Mouse (Mus musculus): ENCODE data around the gene Ascl5. TPM values are rescaled to one million over a fixed set of nuclear protein-coding genes. Genes with fewer than 3 reads are reported as not detected.

The Ascl5 gene
- polyA plus RNA-seq, 1 experiment = not detected

DNA sequence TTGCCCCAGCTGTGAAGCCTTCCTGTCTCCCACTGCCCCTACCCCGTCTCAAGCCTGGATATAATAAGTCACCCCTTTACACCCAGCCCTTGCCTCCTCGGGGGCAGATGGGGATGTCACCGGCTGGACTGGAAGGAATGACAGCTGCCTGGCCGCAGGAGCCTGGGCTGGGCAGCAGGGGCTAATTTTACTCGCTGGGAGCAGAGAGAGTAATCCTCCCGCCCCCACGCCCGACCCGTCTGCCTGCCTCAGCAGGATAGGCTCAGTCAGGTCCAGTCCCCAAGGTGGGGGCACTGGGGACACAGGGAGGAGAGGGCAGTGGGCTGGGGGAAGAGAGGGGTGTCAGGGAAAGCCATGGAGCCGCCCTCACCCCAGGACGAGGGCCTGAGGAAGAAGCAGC, 1.9 kb downstream of the Ascl5 start, which contains the start of gene Cacna1s:
Gene Cacna1s (plus strand): TSS at position 204 of the 400 bp plus-strand sequence.
- no peaks in the 10 kb centered on the region; the same call in 1 of the 2 replicates for H3K4me1 ChIP-seq (ENCODE audit: control insufficient read depth, insufficient read depth, low read length)
- H3K27ac ChIP-seq (ENCODE audit: insufficient read depth, low read length) = no peak within 1 kb of the TSS
- H3K27me3 ChIP-seq (ENCODE audit: control insufficient read depth, insufficient read depth, low read length) = no peaks in the 10 kb centered on the region
- TF ChIP-seq CTCF (IDR thresholded peaks at IDR 0.05; ENCODE audit: borderline replicate concordance, insufficient read depth, low read depth, low read length) (no peak), POLR2A (IDR thresholded peaks at IDR 0.05; ENCODE audit: borderline replicate concordance, insufficient read depth, low read length) (no peak)
- no peak within 1 kb of the TSS for H3K4me3 ChIP-seq (replicated peaks; ENCODE audit: insufficient read depth, low read depth, low read length)
- DNase-seq = no peak
- 48% methylated on average over 11 of the region's 11 CpGs for WGBS

DNA sequence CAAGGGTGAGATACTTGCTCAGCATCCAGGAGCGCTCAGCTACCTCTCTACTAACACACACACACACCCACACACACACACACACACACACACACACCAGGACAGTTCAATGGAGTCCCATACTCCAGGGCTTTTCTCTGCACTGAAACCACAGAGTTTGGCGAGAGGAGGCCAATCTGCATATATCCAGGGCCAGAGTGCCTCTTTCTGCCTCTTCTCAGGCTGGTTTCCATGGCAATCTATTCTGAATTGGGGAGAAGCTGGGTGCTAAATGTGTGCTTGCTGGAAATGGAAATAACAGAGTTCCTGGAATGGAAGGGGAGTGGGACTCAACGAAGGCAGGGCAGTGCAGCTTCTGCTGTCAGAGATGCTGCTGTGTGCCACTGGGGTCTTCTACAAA, 5.2 kb downstream of the Ascl5 start:
- 77% methylated on average over 3 of the region's 3 CpGs for WGBS
- no peak for DNase-seq
- TF ChIP-seq POLR2A (IDR thresholded peaks at IDR 0.05; ENCODE audit: borderline replicate concordance, insufficient read depth, low read length) (no peak), CTCF (IDR thresholded peaks at IDR 0.05; ENCODE audit: borderline replicate concordance, insufficient read depth, low read depth, low read length) (no peak)
- H3K4me3 ChIP-seq (replicated peaks; ENCODE audit: insufficient read depth, low read depth, low read length) = no peak overlapping the region
- peaks cover 10% of the 10 kb centered on the region for H3K4me1 ChIP-seq (ENCODE audit: control insufficient read depth, insufficient read depth, low read length)
- H3K27me3 ChIP-seq (ENCODE audit: control insufficient read depth, insufficient read depth, low read length) = no peaks in the 10 kb centered on the region
- no peak overlapping the region for H3K27ac ChIP-seq (ENCODE audit: insufficient read depth, low read length)

DNA sequence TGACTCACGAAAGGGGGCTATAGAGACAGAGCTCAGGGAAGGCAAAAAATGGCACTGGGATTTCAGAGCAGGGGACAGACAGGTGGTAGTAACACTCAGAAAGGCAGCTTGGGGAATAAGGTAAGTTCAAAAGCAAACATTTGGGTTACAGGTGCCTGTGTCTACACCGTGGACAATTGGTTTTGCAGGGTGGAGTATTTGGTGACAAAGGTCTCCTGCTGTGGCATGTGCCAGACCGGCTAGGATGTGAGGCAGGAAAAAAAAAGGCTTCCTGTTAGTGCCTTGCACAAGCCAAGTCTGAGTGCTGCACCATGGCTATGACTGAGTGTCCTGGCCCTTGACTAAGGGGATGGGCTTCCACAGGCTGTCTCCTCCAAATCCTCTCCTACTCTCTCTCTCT, 8.0 kb downstream of the Ascl5 start:
- H3K4me1 ChIP-seq (ENCODE audit: control insufficient read depth, insufficient read depth, low read length) = peaks cover 24% of the 10 kb centered on the region

DNA sequence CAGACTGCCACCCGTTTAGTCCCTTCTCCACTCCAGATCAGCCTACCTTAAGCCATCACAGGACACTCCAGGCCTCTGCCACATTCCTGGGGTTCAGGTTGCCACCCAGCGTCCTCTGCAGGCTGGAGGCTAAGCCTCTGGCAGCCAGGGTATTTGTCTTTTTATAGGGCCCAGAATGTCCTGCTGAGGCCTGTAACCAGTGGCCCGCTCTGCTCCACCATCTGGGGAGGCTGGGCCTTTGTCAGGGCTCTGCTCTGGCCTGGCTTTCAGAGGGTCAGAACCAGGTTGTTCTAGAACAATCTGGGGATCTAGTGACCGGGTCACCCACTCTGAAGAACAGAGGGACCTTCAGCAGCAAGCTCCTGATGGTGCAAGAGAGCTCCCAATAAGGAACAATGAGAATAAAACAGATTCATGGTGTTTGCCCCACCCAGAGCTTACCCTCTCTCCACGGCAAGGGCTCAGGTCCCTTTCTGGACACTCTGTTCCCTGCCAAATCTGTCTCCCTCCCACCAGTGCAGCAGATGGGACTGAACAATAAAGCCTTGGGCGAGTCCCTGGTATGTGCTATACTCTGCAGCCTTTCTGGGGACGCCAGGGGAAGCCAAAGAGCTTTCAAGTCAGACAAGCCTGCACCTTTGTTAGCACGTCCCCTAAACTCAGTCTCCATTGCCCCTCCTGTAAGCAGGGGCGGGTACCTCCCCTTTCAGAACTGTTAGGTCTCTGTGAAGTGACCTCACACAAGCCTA, 10.6 kb downstream of the Ascl5 start:
- Histone ChIP-seq H3K4me1 (ENCODE audit: control insufficient read depth, insufficient read depth, low read length) (peaks cover 24% of the 10 kb centered on the region), H3K4me3 (replicated peaks; ENCODE audit: insufficient read depth, low read depth, low read length) (no peak overlapping the region), H3K27me3 (ENCODE audit: control insufficient read depth, insufficient read depth, low read length) (no peaks in the 10 kb centered on the region), H3K27ac (ENCODE audit: insufficient read depth, low read length) (peak overlapping the region; percentile 82)
- DNase-seq = peak; percentile 81 to 82
- 15% methylated on average over 9 of the region's 9 CpGs for WGBS
- TF ChIP-seq POLR2A (IDR thresholded peaks at IDR 0.05; ENCODE audit: borderline replicate concordance, insufficient read depth, low read length) (no peak), CTCF (IDR thresholded peaks at IDR 0.05; ENCODE audit: borderline replicate concordance, insufficient read depth, low read depth, low read length) (no peak)

More for the DNA sequence above, 8.0 kb downstream of the Ascl5 start:
- TF ChIP-seq POLR2A (IDR thresholded peaks at IDR 0.05; ENCODE audit: borderline replicate concordance, insufficient read depth, low read length) (no peak), CTCF (IDR thresholded peaks at IDR 0.05; ENCODE audit: borderline replicate concordance, insufficient read depth, low read depth, low read length) (no peak)
- no peak overlapping the region for H3K4me3 ChIP-seq (replicated peaks; ENCODE audit: insufficient read depth, low read depth, low read length)
- DNase-seq = no peak
- H3K27ac ChIP-seq (ENCODE audit: insufficient read depth, low read length) = no peak overlapping the region
- WGBS = 41% methylated on average over 3 of the region's 3 CpGs
- H3K27me3 ChIP-seq (ENCODE audit: control insufficient read depth, insufficient read depth, low read length) = no peaks in the 10 kb centered on the region

DNA sequence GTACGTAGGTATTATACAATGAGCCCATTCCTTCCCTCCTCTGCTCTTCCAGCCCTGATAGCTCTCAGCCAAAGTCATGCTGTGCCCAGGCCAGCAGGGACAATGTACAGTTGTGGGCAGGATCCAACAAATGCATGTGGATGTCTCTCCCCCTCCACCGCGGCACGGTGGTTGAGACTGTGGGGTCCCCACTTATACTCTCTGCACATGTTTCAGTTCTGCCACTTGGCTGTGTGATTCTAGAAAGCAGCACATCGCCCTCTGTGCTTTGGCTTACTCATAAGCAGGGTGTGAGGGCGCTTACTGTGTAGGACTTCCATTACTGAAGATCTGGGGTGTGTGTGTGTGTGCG, 11.2 kb downstream of the Ascl5 start:
- no peaks in the 10 kb centered on the region for H3K27me3 ChIP-seq (ENCODE audit: control insufficient read depth, insufficient read depth, low read length)
- DNase-seq = no peak
- H3K4me3 ChIP-seq (replicated peaks; ENCODE audit: insufficient read depth, low read depth, low read length) = no peak overlapping the region
- peak overlapping the region; percentile 82 for H3K27ac ChIP-seq (ENCODE audit: insufficient read depth, low read length)
- WGBS = 31% methylated on average over 7 of the region's 7 CpGs
- H3K4me1 ChIP-seq (ENCODE audit: control insufficient read depth, insufficient read depth, low read length) = peaks cover 24% of the 10 kb centered on the region
- TF ChIP-seq POLR2A (IDR thresholded peaks at IDR 0.05; ENCODE audit: borderline replicate concordance, insufficient read depth, low read length) (no peak), CTCF (IDR thresholded peaks at IDR 0.05; ENCODE audit: borderline replicate concordance, insufficient read depth, low read depth, low read length) (no peak)

DNA sequence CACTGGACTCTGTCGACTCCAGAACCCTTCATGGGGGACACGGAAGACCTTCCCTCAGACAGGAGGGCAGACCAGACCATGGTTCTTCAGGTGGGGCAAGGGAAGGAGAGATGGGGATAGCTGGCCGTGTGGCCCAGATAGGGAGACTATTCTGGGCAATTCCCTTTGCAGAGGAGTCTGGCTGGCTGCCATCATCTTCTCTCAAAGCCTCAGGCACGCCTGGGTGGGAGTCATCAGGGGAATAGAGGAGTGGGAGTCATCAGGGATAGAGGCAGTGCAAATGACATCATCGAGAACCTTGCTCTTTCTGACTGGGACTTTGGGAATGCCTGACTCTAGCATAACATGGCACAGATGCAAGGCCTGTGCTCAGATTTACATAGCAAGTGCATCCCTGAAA, 13.4 kb downstream of the Ascl5 start:
- 73% methylated on average over 5 of the region's 5 CpGs for WGBS
- Histone ChIP-seq H3K4me1 (ENCODE audit: control insufficient read depth, insufficient read depth, low read length) (peaks cover 24% of the 10 kb centered on the region), H3K27ac (ENCODE audit: insufficient read depth, low read length) (no peak overlapping the region), H3K27me3 (ENCODE audit: control insufficient read depth, insufficient read depth, low read length) (no peaks in the 10 kb centered on the region), H3K4me3 (replicated peaks; ENCODE audit: insufficient read depth, low read depth, low read length) (no peak overlapping the region)
- TF ChIP-seq POLR2A (IDR thresholded peaks at IDR 0.05; ENCODE audit: borderline replicate concordance, insufficient read depth, low read length) (no peak), CTCF (IDR thresholded peaks at IDR 0.05; ENCODE audit: borderline replicate concordance, insufficient read depth, low read depth, low read length) (no peak)
- DNase-seq = no peak

DNA sequence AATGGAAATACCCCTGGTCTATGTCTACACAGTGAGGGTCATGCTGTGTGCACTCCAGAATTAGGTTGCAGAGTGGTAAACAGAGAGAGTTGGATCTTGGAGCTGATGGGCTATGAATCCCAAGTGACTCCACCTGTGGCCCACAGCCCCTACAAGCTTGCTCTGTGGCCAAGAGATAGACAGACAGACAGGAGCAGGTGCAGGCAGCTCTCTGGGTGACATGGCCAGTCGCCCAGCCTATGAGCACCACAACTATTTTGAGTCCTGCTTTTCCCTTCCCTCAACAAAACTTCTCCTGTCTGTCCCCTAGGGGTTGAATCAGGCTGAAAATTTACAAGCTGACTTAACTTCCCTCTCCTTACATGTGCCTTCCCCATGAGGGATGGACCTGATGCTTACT, 16.0 kb downstream of the Ascl5 start:
- no peak for DNase-seq
- no peak overlapping the region for H3K4me3 ChIP-seq (replicated peaks; ENCODE audit: insufficient read depth, low read depth, low read length)
- TF ChIP-seq POLR2A (IDR thresholded peaks at IDR 0.05; ENCODE audit: borderline replicate concordance, insufficient read depth, low read length) = no peak
- no peak for TF ChIP-seq CTCF (IDR thresholded peaks at IDR 0.05; ENCODE audit: borderline replicate concordance, insufficient read depth, low read depth, low read length)
- H3K4me1 ChIP-seq (ENCODE audit: control insufficient read depth, insufficient read depth, low read length) = peaks cover 5% of the 10 kb centered on the region
- H3K27me3 ChIP-seq (ENCODE audit: control insufficient read depth, insufficient read depth, low read length) = no peaks in the 10 kb centered on the region
- WGBS = 53% methylated on average over 1 of the region's 1 CpGs
- no peak overlapping the region for H3K27ac ChIP-seq (ENCODE audit: insufficient read depth, low read length)

DNA sequence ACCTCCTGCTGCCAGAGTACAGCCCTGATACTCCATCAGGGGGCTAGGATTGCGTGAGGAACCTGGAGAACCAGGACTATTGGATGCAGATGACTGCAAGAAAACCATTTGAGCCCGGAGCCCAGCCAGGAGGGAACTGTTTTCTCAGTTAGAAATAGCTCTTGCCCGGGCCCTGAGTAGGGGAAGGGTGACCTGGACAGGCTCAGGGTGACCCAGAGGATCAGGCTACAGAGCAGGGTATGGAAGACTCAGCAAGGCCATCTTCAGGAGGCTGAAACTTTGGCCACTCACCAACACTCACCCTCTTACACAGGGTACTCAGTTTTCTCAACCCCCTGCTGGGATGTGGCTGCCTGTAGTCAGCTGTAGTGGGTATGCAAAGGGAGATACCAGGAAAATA, 17.0 kb downstream of the Ascl5 start:
- Histone ChIP-seq H3K27ac (ENCODE audit: insufficient read depth, low read length) (no peak overlapping the region), H3K27me3 (ENCODE audit: control insufficient read depth, insufficient read depth, low read length) (no peaks in the 10 kb centered on the region), H3K4me1 (ENCODE audit: control insufficient read depth, insufficient read depth, low read length) (no peaks in the 10 kb centered on the region; the same call in 1 of the 2 replicates), H3K4me3 (replicated peaks; ENCODE audit: insufficient read depth, low read depth, low read length) (no peak overlapping the region)
- 90% methylated on average over 3 of the region's 3 CpGs for WGBS
- TF ChIP-seq CTCF (IDR thresholded peaks at IDR 0.05; ENCODE audit: borderline replicate concordance, insufficient read depth, low read depth, low read length) (no peak), POLR2A (IDR thresholded peaks at IDR 0.05; ENCODE audit: borderline replicate concordance, insufficient read depth, low read length) (no peak)
- DNase-seq = no peak
